Mouse (Mus musculus): ENCODE measurements around the gene Mmp10. TPM values are rescaled to one million over a fixed set of nuclear protein-coding genes. Genes with fewer than 3 reads are reported as not detected.

The Mmp10 gene
- total and polyA plus RNA-seq, 3 experiments = not detected

DNA sequence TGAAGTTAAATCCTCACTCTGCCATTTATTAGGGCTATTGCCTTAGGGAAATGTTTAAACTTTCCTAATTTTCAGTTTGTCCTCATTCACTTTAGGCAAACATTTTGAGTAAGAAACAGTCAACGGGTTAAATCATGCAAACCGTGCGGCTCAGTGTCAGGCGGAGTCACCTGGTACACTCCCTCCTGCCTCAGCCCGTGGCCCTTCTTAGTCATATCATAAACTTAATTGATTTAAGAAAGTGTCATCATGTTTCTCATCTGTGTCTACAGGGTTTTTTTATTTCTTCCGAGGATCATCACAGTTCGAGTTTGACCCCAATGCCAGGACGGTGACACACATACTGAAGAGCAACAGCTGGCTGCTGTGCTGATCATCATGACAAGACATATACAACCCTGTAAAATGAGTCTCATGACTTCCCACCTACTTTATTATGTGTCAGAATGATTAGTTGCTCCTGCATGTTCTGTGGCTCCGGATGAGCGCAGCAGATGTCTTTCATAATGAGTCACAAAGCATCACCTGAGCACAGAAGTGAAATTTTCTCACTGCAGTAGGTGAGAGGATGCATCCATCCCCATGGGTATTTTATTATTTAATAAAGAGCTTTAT, 7.6 kb downstream of the Mmp10 start:
- H3K79me2 ChIP-seq (ENCODE audit: control insufficient read depth, insufficient read depth, low read length, poor library complexity) = no peaks in the 10 kb centered on the region
- H3K9ac ChIP-seq (ENCODE audit: control insufficient read depth, low read depth, low read length, poor library complexity, severe bottlenecking) = no peak overlapping the region
- TF ChIP-seq TCF12 (IDR thresholded peaks at IDR 0.05; ENCODE audit: low read depth, low read length) = no peak
- no peak for TF ChIP-seq POLR2A (IDR thresholded peaks at IDR 0.05; ENCODE audit: control insufficient read depth in 1 of 2, insufficient read depth in 1 of 2, low read depth in 1 of 2, low read length in 2 of 2, poor library complexity in 1 of 2)
- TF ChIP-seq GATA1 (IDR thresholded peaks at IDR 0.05; ENCODE audit: low read depth, low read length) = no peak
- TF ChIP-seq USF2 (IDR thresholded peaks at IDR 0.05; ENCODE audit: borderline replicate concordance in 1 of 2, insufficient read depth in 1 of 2, low read depth in 1 of 2, low read length in 2 of 2) = no peak
- TF ChIP-seq KAT2A (conservative IDR thresholded peaks at IDR 0.05; ENCODE audit: low read depth, low read length) = no peak
- TF ChIP-seq RAD21 (IDR thresholded peaks at IDR 0.05; ENCODE audit: low read depth, low read length) = no peak
- TF ChIP-seq ELF1 (IDR thresholded peaks at IDR 0.05; ENCODE audit: low read depth, low read length) = no peak
- no peak for TF ChIP-seq E2F4 (IDR thresholded peaks at IDR 0.05; ENCODE audit: borderline replicate concordance, low read depth, low read length)
- TF ChIP-seq JUND (IDR thresholded peaks at IDR 0.05; ENCODE audit: low read depth, low read length) = no peak
- TF ChIP-seq POLR2AphosphoS5 (IDR thresholded peaks at IDR 0.05; ENCODE audit: borderline replicate concordance, low read depth, low read length) = no peak
- no peak for TF ChIP-seq ZKSCAN1 (IDR thresholded peaks at IDR 0.05; ENCODE audit: low read depth, low read length)
- TF ChIP-seq SMC3 (IDR thresholded peaks at IDR 0.05; ENCODE audit: low read depth, low read length) = no peak
- TF ChIP-seq UBTF (IDR thresholded peaks at IDR 0.05; ENCODE audit: borderline replicate concordance, insufficient read depth, low read depth, low read length) = no peak
- TF ChIP-seq ZMIZ1 (IDR thresholded peaks at IDR 0.05; ENCODE audit: low read depth, low read length) = no peak
- TF ChIP-seq USF1 (IDR thresholded peaks at IDR 0.05; ENCODE audit: low read depth, low read length) = no peak
- no peak for TF ChIP-seq EP300 (IDR thresholded peaks at IDR 0.05; ENCODE audit: low read depth in 1 of 2, low read length in 2 of 2)
- TF ChIP-seq CHD1 (IDR thresholded peaks at IDR 0.05; ENCODE audit: low read depth, low read length) = no peak
- TF ChIP-seq MAX (IDR thresholded peaks at IDR 0.05; ENCODE audit: low read length) = no peak
- no peak overlapping the region for H3K27ac ChIP-seq (ENCODE audit: control insufficient read depth, low read depth, low read length)
- no peaks in the 10 kb centered on the region for H3K36me3 ChIP-seq (ENCODE audit: control insufficient read depth in 1 of 2, insufficient read depth in 2 of 2, low read length in 2 of 2)
- H3K4me1 ChIP-seq (ENCODE audit: control insufficient read depth in 1 of 2, insufficient read depth in 2 of 2, low read length in 2 of 2) = no peaks in the 10 kb centered on the region
- DNase-seq (ENCODE audit: low read depth, low spot score) = no peak
- no peak overlapping the region for H3K4me3 ChIP-seq (ENCODE audit: control insufficient read depth in 1 of 2, insufficient read depth in 1 of 2, low read depth in 2 of 2, low read length in 2 of 2)
- H3K27me3 ChIP-seq (ENCODE audit: control insufficient read depth in 1 of 2, insufficient read depth in 2 of 2, low read length in 2 of 2) = no peaks in the 10 kb centered on the region
- H3K9me3 ChIP-seq (replicated peaks; ENCODE audit: insufficient read depth, low read length) = no peaks in the 10 kb centered on the region

DNA sequence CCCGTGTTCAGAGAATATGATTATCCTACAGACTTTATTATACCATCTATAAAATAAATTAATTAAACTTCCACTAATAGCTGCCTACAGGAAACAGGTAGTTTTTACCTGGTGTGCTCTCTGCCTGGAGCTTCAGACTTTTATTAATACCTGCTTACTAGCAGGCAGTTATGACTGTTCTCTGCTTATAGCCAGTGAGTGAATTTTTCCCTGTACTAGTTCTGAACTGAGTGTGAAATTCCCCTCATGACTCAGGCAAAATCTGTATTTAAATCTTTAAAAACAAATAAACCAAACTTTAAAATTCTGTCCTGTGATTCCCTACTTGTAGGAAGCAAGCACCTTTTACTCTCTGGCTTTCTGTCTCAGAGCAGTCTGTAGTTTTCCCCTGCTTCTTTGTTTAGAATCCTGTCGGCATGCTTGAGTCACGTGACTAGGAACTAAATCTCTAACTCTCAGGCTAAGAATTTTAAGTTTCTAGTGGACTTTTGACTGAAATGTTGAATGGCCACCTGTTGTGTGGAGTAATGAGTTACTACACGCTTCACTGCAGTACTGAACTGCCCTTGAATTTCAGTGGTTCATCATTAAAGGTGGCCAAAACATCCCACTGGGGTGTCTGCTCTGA, 15.9 kb downstream of the Mmp10 start:
- no peak for TF ChIP-seq MYC (IDR thresholded peaks at IDR 0.05; ENCODE audit: low read depth, low read length)
- peak; percentile 45; the same call in 1 of the 2 replicates for TF ChIP-seq USF1 (IDR thresholded peaks at IDR 0.05; ENCODE audit: low read depth, low read length)
- Histone ChIP-seq H3K4me3 (ENCODE audit: control insufficient read depth in 1 of 2, insufficient read depth in 1 of 2, low read depth in 2 of 2, low read length in 2 of 2) (no peak overlapping the region), H3K27me3 (ENCODE audit: control insufficient read depth in 1 of 2, insufficient read depth in 2 of 2, low read length in 2 of 2) (no peaks in the 10 kb centered on the region)

More for the DNA sequence above, 15.9 kb downstream of the Mmp10 start:
- Histone ChIP-seq H3K79me2 (ENCODE audit: control insufficient read depth, insufficient read depth, low read length, poor library complexity) (no peaks in the 10 kb centered on the region), H3K9ac (ENCODE audit: control insufficient read depth, low read depth, low read length, poor library complexity, severe bottlenecking) (no peak overlapping the region), H3K4me1 (ENCODE audit: control insufficient read depth in 1 of 2, insufficient read depth in 2 of 2, low read length in 2 of 2) (no peaks in the 10 kb centered on the region), H3K27ac (ENCODE audit: control insufficient read depth, low read depth, low read length) (no peak overlapping the region), H3K9me3 (replicated peaks; ENCODE audit: insufficient read depth, low read length) (no peaks in the 10 kb centered on the region), H3K36me3 (ENCODE audit: control insufficient read depth in 1 of 2, insufficient read depth in 2 of 2, low read length in 2 of 2) (no peaks in the 10 kb centered on the region)
- no peak for DNase-seq (ENCODE audit: low read depth, low spot score)
